Mouse (Mus musculus): ENCODE measurements around the gene Spic. TPM values are rescaled to one million over a fixed set of nuclear protein-coding genes. Genes with fewer than 3 reads are reported as not detected.
"Not testable (repeated sequence)": the region's sequence is repeated elsewhere in the genome, so short reads cannot be mapped to it uniquely, and the experiment has no call there.

Spic gene
- polyA plus RNA-seq, 1 experiment: not detected

DNA sequence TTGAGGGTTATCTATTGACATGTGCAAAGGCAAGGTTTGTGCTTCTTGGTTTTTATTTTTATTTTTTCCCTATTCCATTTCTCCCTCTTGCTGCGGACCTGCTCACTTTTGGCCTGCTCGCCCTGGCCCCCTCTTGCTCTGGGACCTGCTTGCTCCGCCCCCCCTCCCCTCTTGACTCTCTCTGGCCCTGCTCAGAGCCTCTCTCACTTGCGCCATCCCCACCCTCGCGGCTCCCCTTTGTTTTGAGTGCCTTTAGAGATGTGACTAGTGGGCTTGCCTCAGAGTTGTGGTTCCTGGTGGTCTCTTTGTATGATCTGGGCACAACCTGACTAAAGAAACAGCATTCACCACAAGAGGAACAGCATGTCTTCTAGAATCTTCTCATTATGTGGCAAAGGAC lies 16.1 kb upstream of the Spic start:
- H3K4me1 ChIP-seq (ENCODE audit: control insufficient read depth, insufficient read depth, insufficient read length, low read length): no peaks in the 10 kb centered on the region
- no peak overlapping the region for H3K27ac ChIP-seq (replicated peaks; ENCODE audit: low read depth, low read length)

DNA sequence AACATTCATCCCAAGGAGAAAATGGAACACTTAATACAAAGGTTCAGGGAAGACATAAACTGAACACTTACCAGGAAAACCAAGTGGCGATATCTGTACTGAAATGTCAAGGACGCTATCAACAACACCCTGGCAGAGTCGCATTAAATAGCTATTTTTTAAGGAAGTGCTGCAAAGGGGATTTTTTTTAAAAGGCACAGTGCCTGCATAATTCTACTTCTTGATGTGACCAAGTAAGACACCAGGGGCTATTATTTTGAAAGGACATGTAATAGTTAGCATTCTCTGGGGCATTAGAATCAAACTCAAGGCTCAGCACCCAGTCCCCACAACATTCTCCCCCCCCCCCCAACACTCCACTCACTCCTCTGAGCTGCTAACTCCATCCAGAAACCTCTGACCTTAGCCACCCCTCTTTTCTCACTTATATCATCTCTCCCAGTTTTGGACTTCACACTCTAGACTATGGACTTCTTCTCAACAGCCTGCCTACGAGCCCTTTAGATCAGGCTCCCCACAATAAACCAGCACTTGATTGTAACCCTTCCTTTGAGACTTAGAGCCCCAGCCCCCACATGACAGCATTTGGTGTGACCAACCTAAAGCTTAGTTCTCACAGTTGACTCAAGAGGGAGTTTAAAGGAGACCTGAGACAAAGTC lies 1.8 kb downstream of the Spic start:
- H3K27ac ChIP-seq (replicated peaks; ENCODE audit: low read depth, low read length): no peak overlapping the region
- H3K4me3 ChIP-seq (ENCODE audit: insufficient read depth, low read depth, low read length): no peak overlapping the region
- H3K4me1 ChIP-seq (ENCODE audit: control insufficient read depth, insufficient read depth, insufficient read length, low read length): no peaks in the 10 kb centered on the region

More for the DNA sequence above, 16.1 kb upstream of the Spic start:
- no peak overlapping the region for H3K4me3 ChIP-seq (ENCODE audit: insufficient read depth, low read depth, low read length)

DNA sequence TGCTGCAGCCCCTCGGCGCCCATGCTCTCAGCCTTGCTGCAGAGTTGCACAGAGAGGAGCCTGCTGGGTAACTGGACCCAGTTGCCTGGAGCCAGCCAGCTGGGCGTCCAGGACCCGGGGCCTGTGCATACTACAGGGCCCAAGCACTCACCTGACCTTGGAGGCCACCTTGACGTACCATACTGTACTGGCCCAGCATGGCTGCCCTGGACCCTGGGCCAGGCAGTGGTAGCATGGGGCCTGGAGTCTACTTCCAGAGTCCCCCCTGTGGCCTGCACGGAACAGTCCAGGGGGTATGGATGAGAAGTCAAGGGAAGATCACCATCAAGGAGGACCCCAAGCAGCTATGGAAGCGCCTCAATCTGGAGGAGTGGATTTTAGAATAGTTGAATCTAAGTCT lies 12.0 kb downstream of the Spic start:
- H3K4me1 ChIP-seq (ENCODE audit: control insufficient read depth, insufficient read depth, insufficient read length, low read length): no peaks in the 10 kb centered on the region
- no peak overlapping the region for H3K4me3 ChIP-seq (ENCODE audit: insufficient read depth, low read depth, low read length)
- H3K27ac ChIP-seq (replicated peaks; ENCODE audit: low read depth, low read length): no peak overlapping the region

DNA sequence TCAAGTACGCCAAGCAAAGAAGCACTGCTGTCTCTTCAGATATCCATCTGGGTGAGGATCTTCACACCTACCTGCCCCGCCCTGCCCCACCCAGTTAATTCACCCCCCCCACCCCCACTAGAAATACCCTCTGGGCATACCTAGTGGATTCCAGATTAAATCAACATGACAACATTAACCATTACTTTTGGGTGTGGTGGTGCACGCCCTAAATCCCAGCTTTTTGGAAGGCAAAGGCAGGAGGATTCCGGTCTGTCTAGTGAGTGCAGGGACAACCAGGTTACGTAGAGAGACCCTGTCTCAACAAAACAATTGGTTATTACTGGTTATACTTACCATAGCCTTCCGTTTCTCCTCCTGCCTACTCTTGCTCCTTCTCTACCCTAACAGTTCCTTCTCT lies 12.7 kb downstream of the Spic start:
- H3K4me1 ChIP-seq (ENCODE audit: control insufficient read depth, insufficient read depth, insufficient read length, low read length): no peaks in the 10 kb centered on the region
- H3K4me3 ChIP-seq (ENCODE audit: insufficient read depth, low read depth, low read length): no peak overlapping the region
- no peak overlapping the region for H3K27ac ChIP-seq (replicated peaks; ENCODE audit: low read depth, low read length)

DNA sequence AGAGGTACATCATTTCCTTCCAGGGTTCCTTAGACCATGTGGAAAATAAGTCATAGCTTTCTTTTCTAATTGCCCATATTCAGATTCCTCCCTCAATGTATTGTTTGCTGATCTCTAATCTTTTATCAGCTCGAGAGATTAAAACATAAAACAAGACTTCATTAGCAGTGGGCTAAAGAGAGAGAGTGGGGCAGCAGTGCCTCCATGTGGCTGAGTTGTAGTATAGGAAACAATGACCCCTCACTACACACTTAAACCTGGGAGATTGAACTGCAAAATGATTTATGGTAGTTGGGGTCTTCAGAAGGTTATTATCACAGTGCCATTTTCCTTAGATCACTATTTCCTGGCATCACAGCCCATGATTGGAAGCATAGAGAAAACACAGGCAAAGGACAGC lies 15.1 kb downstream of the Spic start:
- H3K27ac ChIP-seq (replicated peaks; ENCODE audit: low read depth, low read length): no peak overlapping the region
- no peak overlapping the region for H3K4me3 ChIP-seq (ENCODE audit: insufficient read depth, low read depth, low read length)
- H3K4me1 ChIP-seq (ENCODE audit: control insufficient read depth, insufficient read depth, insufficient read length, low read length): no peaks in the 10 kb centered on the region

DNA sequence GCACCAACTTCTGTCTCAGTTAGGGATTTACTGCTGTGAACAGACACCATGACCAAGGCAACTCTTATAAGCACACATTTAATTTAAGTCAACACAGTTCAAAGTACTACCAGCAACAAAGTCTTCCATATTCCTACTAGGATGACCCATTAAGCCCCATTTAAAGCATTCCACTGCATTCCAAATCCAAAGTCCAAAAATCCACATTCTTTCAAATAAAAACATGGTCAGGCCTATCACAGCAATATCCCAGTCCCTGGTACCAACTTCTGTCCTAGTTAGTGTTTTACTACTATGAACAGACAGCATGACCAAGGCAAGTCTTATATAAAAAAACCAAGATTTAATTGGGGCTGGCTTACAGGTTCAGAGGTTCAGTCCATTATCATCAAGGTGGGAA lies 21.0 kb downstream of the Spic start:
- not testable (repeated sequence) for H3K4me1 ChIP-seq (ENCODE audit: control insufficient read depth, insufficient read depth, insufficient read length, low read length); H3K4me3 ChIP-seq (ENCODE audit: insufficient read depth, low read depth, low read length); H3K27ac ChIP-seq (replicated peaks; ENCODE audit: low read depth, low read length)

DNA sequence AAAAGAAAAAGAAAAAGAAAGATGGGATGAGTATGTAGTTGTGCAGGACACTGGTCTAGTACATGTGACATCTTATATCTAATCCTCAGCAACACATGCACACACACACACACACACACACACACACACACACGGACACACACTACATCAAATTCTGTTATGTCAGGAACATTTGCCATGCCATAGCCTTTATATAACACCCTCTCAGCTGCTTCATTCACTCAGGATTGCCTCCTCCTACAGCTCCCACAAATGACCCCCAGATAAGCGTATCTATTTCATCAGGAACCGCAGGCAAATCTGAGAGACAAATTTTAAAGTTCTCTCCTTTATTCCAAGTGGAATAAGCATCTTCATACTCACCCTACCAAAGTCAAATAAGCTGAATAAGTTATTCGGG lies 25.9 kb downstream of the Spic start:
- Histone ChIP-seq H3K4me1 (ENCODE audit: control insufficient read depth, insufficient read depth, insufficient read length, low read length) (no peaks in the 10 kb centered on the region), H3K4me3 (ENCODE audit: insufficient read depth, low read depth, low read length) (no peak overlapping the region), H3K27ac (replicated peaks; ENCODE audit: low read depth, low read length) (no peak overlapping the region)

DNA sequence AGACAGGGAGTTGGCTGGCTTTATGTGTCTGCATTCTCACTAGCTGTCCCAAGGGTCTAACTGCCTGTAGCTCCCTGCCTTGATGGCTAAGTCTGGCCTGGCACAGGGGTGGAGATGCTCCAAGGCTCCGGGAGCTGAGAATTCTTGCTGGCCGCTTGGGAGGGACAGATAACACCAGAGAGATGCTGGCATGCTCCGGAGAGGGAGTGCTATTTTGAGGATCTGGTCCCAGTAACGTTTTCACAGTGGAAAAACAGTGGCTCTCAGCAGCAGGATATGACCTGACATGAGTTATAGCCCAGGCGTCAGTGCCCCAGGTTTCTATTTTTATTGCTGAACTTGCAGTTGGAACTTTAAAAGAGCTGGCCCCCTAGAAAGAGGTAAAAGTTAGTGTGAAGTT lies 39.4 kb downstream of the Spic start:
- Histone ChIP-seq H3K4me3 (ENCODE audit: insufficient read depth, low read depth, low read length) (no peak overlapping the region), H3K4me1 (ENCODE audit: control insufficient read depth, insufficient read depth, insufficient read length, low read length) (no peaks in the 10 kb centered on the region), H3K27ac (replicated peaks; ENCODE audit: low read depth, low read length) (no peak overlapping the region)

DNA sequence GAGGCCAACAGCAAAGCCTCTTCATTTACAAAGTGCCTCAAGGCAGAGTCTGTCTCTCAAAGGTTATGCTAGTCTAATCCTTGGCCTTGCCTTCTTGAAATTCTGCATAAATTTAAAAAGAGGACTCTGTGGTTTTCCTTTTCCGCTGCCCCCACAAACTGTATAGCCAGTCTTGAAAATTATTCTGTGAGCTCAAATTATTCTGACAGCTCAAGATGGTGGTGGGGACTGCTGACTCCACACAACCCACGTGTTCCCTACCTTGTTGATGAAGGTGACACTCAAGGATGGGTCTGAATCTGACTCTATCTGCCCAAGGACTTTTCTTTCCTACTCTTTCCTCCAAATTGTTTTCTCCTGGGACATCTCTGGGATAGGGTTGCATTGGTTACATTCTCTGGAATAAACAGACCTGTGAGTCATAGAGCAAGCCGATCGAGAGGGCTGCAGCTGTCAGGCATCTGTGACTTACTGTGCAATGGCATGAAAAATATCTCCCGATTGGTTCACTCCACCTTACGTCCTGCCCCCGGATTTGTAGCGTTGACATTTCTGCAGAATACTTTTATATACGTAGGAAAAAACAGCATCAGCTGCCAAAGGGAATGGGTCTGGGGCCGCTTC lies 53.4 kb downstream of the Spic start:
- no peaks in the 10 kb centered on the region for H3K4me1 ChIP-seq (ENCODE audit: control insufficient read depth, insufficient read depth, insufficient read length, low read length)
- H3K27ac ChIP-seq (replicated peaks; ENCODE audit: low read depth, low read length): no peak overlapping the region
- no peak overlapping the region for H3K4me3 ChIP-seq (ENCODE audit: insufficient read depth, low read depth, low read length)

DNA sequence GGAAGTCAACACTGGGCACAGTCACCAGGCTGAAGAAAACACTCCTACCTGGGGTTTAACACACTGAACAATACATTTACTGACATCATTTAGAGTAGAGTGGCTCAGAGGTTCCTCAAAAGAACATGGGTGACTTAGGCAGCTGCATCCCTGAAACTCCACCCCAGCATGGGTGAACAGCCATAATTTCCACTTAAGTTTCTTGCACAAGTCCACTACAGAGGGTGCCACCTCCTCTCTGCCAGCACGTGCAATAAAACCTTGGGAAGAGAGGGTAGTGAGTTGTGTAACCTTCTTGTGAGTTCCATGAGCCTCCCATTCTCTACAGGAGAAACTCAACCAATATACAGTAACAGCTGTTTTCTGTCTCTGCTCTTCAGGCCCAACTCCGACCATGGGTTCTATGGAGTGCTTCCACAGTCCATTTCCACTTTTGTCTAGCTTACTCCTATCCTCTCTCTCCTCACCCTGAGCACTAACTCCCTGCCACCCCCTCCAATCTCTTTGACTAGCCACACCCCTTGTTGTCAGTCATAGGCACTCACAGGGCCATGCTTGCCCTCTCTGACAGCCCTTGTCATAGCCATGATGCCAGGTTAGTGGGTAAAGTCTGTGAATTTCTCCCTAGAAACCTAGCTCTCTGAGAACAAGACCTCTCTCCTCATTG lies 54.0 kb downstream of the Spic start:
- no peak overlapping the region for H3K27ac ChIP-seq (replicated peaks; ENCODE audit: low read depth, low read length)

DNA sequence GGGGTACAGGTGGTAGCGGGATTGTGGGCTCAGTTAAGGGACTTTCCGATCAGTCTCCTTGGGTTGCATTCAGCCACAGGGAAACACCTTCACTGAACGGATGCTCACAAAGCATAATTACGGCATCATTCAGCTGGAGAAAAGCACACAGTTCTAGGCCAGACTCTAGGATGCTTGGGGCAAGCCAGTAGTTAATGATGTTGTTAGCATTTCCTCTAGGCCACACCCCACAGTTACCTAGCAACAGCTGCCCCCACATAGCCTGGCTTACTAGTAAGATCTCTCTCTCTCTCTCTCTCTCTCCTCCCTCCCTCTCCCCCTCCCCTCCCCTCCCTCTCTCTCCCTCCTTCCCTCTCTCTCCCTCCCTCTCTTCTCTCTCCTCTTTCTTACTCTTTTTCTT lies 57.8 kb downstream of the Spic start:
- H3K27ac ChIP-seq (replicated peaks; ENCODE audit: low read depth, low read length): no peak overlapping the region
- no peak overlapping the region for H3K4me3 ChIP-seq (ENCODE audit: insufficient read depth, low read depth, low read length)
- no peaks in the 10 kb centered on the region for H3K4me1 ChIP-seq (ENCODE audit: control insufficient read depth, insufficient read depth, insufficient read length, low read length)

More for the DNA sequence above, 54.0 kb downstream of the Spic start:
- Histone ChIP-seq H3K4me3 (ENCODE audit: insufficient read depth, low read depth, low read length) (no peak overlapping the region), H3K4me1 (ENCODE audit: control insufficient read depth, insufficient read depth, insufficient read length, low read length) (no peaks in the 10 kb centered on the region)

DNA sequence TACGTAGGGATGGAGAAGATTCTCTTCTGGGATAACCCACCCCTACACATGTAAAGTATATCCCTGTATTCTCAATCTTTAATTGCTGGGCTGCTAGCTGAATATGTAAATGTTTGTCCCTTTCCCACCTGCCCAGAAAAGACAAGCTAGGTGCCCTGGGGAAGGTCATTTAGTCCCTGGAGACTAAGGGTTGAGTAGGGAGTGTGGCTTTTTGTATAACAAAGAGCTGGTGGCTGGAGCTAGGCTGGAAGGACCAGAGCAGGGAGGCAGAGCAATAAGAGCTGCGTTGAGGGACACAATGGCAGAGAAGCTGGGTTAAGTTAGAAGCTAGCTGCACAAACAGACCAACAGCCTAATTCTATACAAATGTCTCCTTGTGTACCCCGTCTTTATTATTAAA lies 58.6 kb downstream of the Spic start:
- no peak overlapping the region for H3K27ac ChIP-seq (replicated peaks; ENCODE audit: low read depth, low read length)
- no peaks in the 10 kb centered on the region for H3K4me1 ChIP-seq (ENCODE audit: control insufficient read depth, insufficient read depth, insufficient read length, low read length)
- H3K4me3 ChIP-seq (ENCODE audit: insufficient read depth, low read depth, low read length): no peak overlapping the region

Other genes with a start within 250 kb of the Spic start
- 13.5 and 43.7 TPM in 2 replicates for gene Sycp3, start 225.4 kb downstream of the Spic start, polyA plus RNA-seq (2012; ENCODE audit: insufficient read depth, insufficient read length, missing spikeins)
- gene Chpt1, start 180.9 kb downstream of the Spic start, polyA plus RNA-seq (2012; ENCODE audit: insufficient read depth, insufficient read length, missing spikeins): 1,269 and 2,124 TPM in 2 replicates
- gene Mybpc1, start 79.9 kb downstream of the Spic start, polyA plus RNA-seq (2012; ENCODE audit: insufficient read depth, insufficient read length, missing spikeins): 18.9 and 27.6 TPM in 2 replicates
- 95.2 and 103 TPM in 2 replicates for gene Arl1, start 45.8 kb upstream of the Spic start, polyA plus RNA-seq (2012; ENCODE audit: insufficient read depth, insufficient read length, missing spikeins)
- gene Utp20, start 141.8 kb upstream of the Spic start, polyA plus RNA-seq (2012; ENCODE audit: insufficient read depth, insufficient read length, missing spikeins): 4.4 and 5.6 TPM in 2 replicates
- gene Slc5a8, start 201.0 kb upstream of the Spic start, polyA plus RNA-seq (2012; ENCODE audit: insufficient read depth, insufficient read length, missing spikeins): not detected in 2 replicates